Mouse (Mus musculus): Measurements from ENCODE around the gene Psmc6. TPM values are rescaled to one million over a fixed set of nuclear protein-coding genes. Genes with fewer than 3 reads are reported as not detected.

Gene Psmc6
- total and polyA plus RNA-seq, 3 experiments = 125 to 270 (median 208) TPM

- Histone ChIP-seq H3K27ac (ENCODE audit: control insufficient read depth, low read depth, low read length) (peak within 1 kb of the TSS; percentile 11; the same call in 1 of the 2 replicates), H3K4me1 (ENCODE audit: control insufficient read depth in 1 of 2, insufficient read depth in 2 of 2, low read length in 2 of 2) (peaks cover 3 to 6% of the 10 kb centered on the region in 2 experiments; a peak in 3 of 4 replicates), H3K9ac (ENCODE audit: control insufficient read depth, low read depth, low read length, poor library complexity, severe bottlenecking) (peak within 1 kb of the TSS; percentile 75), H3K36me3 (ENCODE audit: control insufficient read depth in 1 of 2, insufficient read depth in 2 of 2, low read length in 2 of 2) (peaks cover 20 to 23% of the 10 kb centered on the region in 2 experiments), H3K79me2 (ENCODE audit: control insufficient read depth, insufficient read depth, low read length, poor library complexity) (peaks cover 19% of the 10 kb centered on the region), H3K4me3 (ENCODE audit: control insufficient read depth in 1 of 2, insufficient read depth in 1 of 2, low read depth in 2 of 2, low read length in 2 of 2) (peak within 1 kb of the TSS; percentile 74 to 85), H3K27me3 (ENCODE audit: control insufficient read depth in 1 of 2, insufficient read depth in 2 of 2, low read length in 2 of 2) (no peaks in the 10 kb centered on the region), H3K9me3 (replicated peaks; ENCODE audit: insufficient read depth, low read length) (no peaks in the 10 kb centered on the region)
- DNase-seq (ENCODE audit: low read depth, low spot score) = peak; percentile 91
- TF ChIP-seq CHD2 (IDR thresholded peaks at IDR 0.05; ENCODE audit: low read length) (no peak), NRF1 (IDR thresholded peaks at IDR 0.05; ENCODE audit: insufficient read depth, low read depth, low read length, poor library complexity, severe bottlenecking) (peak; percentile 73), MAFK (IDR thresholded peaks at IDR 0.05; ENCODE audit: borderline replicate concordance, low read depth, low read length) (no peak), CHD1 (IDR thresholded peaks at IDR 0.05; ENCODE audit: low read depth, low read length) (no peak), ZMIZ1 (IDR thresholded peaks at IDR 0.05; ENCODE audit: low read depth, low read length) (0 out of 2 replicates have a peak, but pooled peaks have one; percentile 43), GABPA (IDR thresholded peaks at IDR 0.05; ENCODE audit: low read depth, low read length) (no peak), BHLHE40 (IDR thresholded peaks at IDR 0.05; ENCODE audit: borderline replicate concordance, low read depth, low read length) (peak; percentile 28; the same call in 1 of the 2 replicates), JUND (IDR thresholded peaks at IDR 0.05; ENCODE audit: low read depth, low read length) (no peak), MXI1 (IDR thresholded peaks at IDR 0.05; ENCODE audit: low read depth, low read length) (peak; percentile 89), TBP (IDR thresholded peaks at IDR 0.05; ENCODE audit: low read depth, low read length) (no peak), CTCF (IDR thresholded peaks at IDR 0.05 in 2 of 3, conservative IDR thresholded peaks at IDR 0.05 in 1 of 3; ENCODE audit: control insufficient read depth in 1 of 3, insufficient read depth in 1 of 3, low read depth in 2 of 3, low read length in 3 of 3, poor library complexity in 1 of 3, severe bottlenecking in 1 of 3) (no peak), MAX (IDR thresholded peaks at IDR 0.05; ENCODE audit: low read length) (peak; percentile 65), RAD21 (IDR thresholded peaks at IDR 0.05; ENCODE audit: low read depth, low read length) (no peak), MYC (IDR thresholded peaks at IDR 0.05; ENCODE audit: low read depth, low read length) (peak; percentile 40; the same call in 1 of the 2 replicates), POLR2AphosphoS5 (IDR thresholded peaks at IDR 0.05; ENCODE audit: borderline replicate concordance, low read depth, low read length) (no peak), ETS1 (IDR thresholded peaks at IDR 0.05; ENCODE audit: low read depth, low read length) (no peak), ZKSCAN1 (IDR thresholded peaks at IDR 0.05; ENCODE audit: low read depth, low read length) (no peak), GATA1 (IDR thresholded peaks at IDR 0.05; ENCODE audit: low read depth, low read length) (no peak), NELFE (IDR thresholded peaks at IDR 0.05; ENCODE audit: low read depth, low read length) (peak; percentile 54), RCOR1 (IDR thresholded peaks at IDR 0.05; ENCODE audit: low read depth, low read length) (no peak), EP300 (IDR thresholded peaks at IDR 0.05; ENCODE audit: low read depth in 1 of 2, low read length in 2 of 2) (no peak), USF1 (IDR thresholded peaks at IDR 0.05; ENCODE audit: low read depth, low read length) (no peak), TCF12 (IDR thresholded peaks at IDR 0.05; ENCODE audit: low read depth, low read length) (no peak), ZNF384 (IDR thresholded peaks at IDR 0.05; ENCODE audit: low read depth, low read length) (no peak), USF2 (IDR thresholded peaks at IDR 0.05; ENCODE audit: borderline replicate concordance in 1 of 2, insufficient read depth in 1 of 2, low read depth in 1 of 2, low read length in 2 of 2) (no peak), POLR2A (IDR thresholded peaks at IDR 0.05; ENCODE audit: control insufficient read depth in 1 of 2, insufficient read depth in 1 of 2, low read depth in 1 of 2, low read length in 2 of 2, poor library complexity in 1 of 2) (peak; percentile 51 to 64; a peak in 3 of 4 replicates), SIN3A (IDR thresholded peaks at IDR 0.05; ENCODE audit: low read length) (peak; percentile 59), E2F4 (IDR thresholded peaks at IDR 0.05; ENCODE audit: borderline replicate concordance, low read depth, low read length) (no peak), TAL1 (IDR thresholded peaks at IDR 0.05; ENCODE audit: low read length) (no peak), UBTF (IDR thresholded peaks at IDR 0.05; ENCODE audit: borderline replicate concordance, insufficient read depth, low read depth, low read length) (no peak), POLR2AphosphoS2 (IDR thresholded peaks at IDR 0.05; ENCODE audit: low read length) (peak; percentile 64; the same call in 1 of the 2 replicates), ELF1 (IDR thresholded peaks at IDR 0.05; ENCODE audit: low read depth, low read length) (no peak), MAZ (IDR thresholded peaks at IDR 0.05; ENCODE audit: low read depth, low read length) (peak; percentile 31; the same call in 1 of the 2 replicates), ZC3H11A (IDR thresholded peaks at IDR 0.05; ENCODE audit: low read depth, low read length) (no peak), MYB (IDR thresholded peaks at IDR 0.05; ENCODE audit: low read depth, low read length) (no peak)
Observed at GRCm38 (mm10) chr14:45350931-45351859, 21.6 kb downstream of the Psmc6 start, which contains the start of gene Styx. Gene Styx (plus strand): TSS chr14:45351093.
